Mouse (Mus musculus): ENCODE measurements at regions not wholly inside any gene's neighbourhood (a gene's known extent, or its start where the extent isn't known, plus 50 kb on each side); places are given as distances from the start of the nearest gene placed in this dataset.
A peak's percentile ranks its signal among the peaks of the same experiment; 100 is the strongest.

- DNase-seq = no peak
Measured at GRCm38 (mm10) chr2:166227496-166227895, 72.0 kb upstream of the Sulf2 start.

GRCm38 (mm10) chr2:166226929-166227328, 71.5 kb upstream of the Sulf2 start:
- no peak for DNase-seq

GRCm38 (mm10) chr2:166226331-166226730, 70.9 kb upstream of the Sulf2 start:
- DNase-seq = no peak

- DNase-seq = no peak
Measured at GRCm38 (mm10) chr2:166225354-166225753, 69.9 kb upstream of the Sulf2 start.

GRCm38 (mm10) chr2:166218783-166219182, 63.3 kb upstream of the Sulf2 start:
- no peak for DNase-seq

- peak; percentile 16 for DNase-seq
Measured at GRCm38 (mm10) chr2:166216512-166216865, 61.0 kb upstream of the Sulf2 start.

- DNase-seq = peak; percentile 52
Measured at GRCm38 (mm10) chr2:166215610-166216511, 60.4 kb upstream of the Sulf2 start.

- DNase-seq = no peak
Measured at GRCm38 (mm10) chr2:166215191-166215590, 59.7 kb upstream of the Sulf2 start.

- peak; percentile 25 for DNase-seq
Measured at GRCm38 (mm10) chr2:166207145-166207508, 51.7 kb upstream of the Sulf2 start.

- peak; percentile 41 for DNase-seq
Measured at GRCm38 (mm10) chr2:166206396-166207144, 51.1 kb upstream of the Sulf2 start.
